Mouse (Mus musculus) bone marrow macrophage, adult 2 months (primary cell): ENCODE results near the gene 1700025F22Rik.

Source experiments
- CTCF ChIP-seq: IDR thresholded peaks from 2 replicates; pipeline ENCODE4 v1.5.1; 2012; ENCODE audit warnings: low read depth, mild to moderate bottlenecking, low read length, moderate library complexity
- POLR2A ChIP-seq: IDR thresholded peaks from 2 replicates; pipeline ENCODE4 v1.6.1; 2012; ENCODE audit warnings: mild to moderate bottlenecking, low read depth, low read length, borderline replicate concordance

- TF ChIP-seq CTCF (no peak), POLR2A (no peak)
Observed at GRCm38 (mm10) chr19:11098401-11098800, 66.7 kb downstream of the 1700025F22Rik start.
